In genomic region chr5:116592049-116592800, GRCm38 (mm10) we compare ENCODE assay signal across 10 mouse cellular contexts. TPM values are rescaled to one million over a fixed set of nuclear protein-coding genes. Genes with fewer than 3 reads are reported as not detected.
A peak's percentile ranks its signal among the peaks of the same experiment; 100 is the strongest.
DNase-seq lines count a peak whose midpoint lies in the region; ATAC-seq and TF ChIP-seq lines count a peak whose summit lies in the region.
"Had no signal": no experiment of that assay in that cellular context is flagged by ENCODE, and none has a peak within 500 bp of the region (broad histone marks: within the 10 kb centered on the region; RNA-seq: fewer than 3 reads in every experiment).

No protein-coding gene starts in this region.

- peaks cover 7% of the 10 kb centered on the region for H3K9me3 ChIP-seq in heart, embryonic 16.5 days (replicated peaks; ENCODE audit: control insufficient read depth, low read length)
- no peaks in the 10 kb centered on the region for H3K9me3 ChIP-seq in intestine, embryonic 15.5 days

- H3K4me2 ChIP-seq in heart, embryonic 16.5 days (ENCODE audit: low read depth, low read length), result peak overlapping the region; percentile 25
- H3K4me2 ChIP-seq in intestine, embryonic 15.5 days (replicated peaks), result peak overlapping the region; percentile 60

- no peak for DNase-seq in heart, postnatal 4 days
- DNase-seq in embryo, embryonic 11 days, result peak; percentile 81
- DNase-seq in ovary, adult 18-20 months (ENCODE audit: low spot score), result no peak
- DNase-seq in thymus, postnatal 0 days (ENCODE audit: low spot score), result no peak
- DNase-seq in heart, adult 18-20 months, result no peak

- H3K27me3 ChIP-seq in heart, embryonic 16.5 days (ENCODE audit: control insufficient read depth, insufficient read depth, low read length), result peaks cover 50% of the 10 kb centered on the region
- H3K27me3 ChIP-seq in intestine, embryonic 15.5 days (replicated peaks), result peaks cover 41% of the 10 kb centered on the region

- H3K4me3 ChIP-seq in heart, embryonic 16.5 days (ENCODE audit: low read length), result peak overlapping the region; percentile 1; the same call in 1 of the 2 replicates
- peak overlapping the region; percentile 30 for H3K4me3 ChIP-seq in intestine, embryonic 15.5 days (replicated peaks)
- peak overlapping the region; percentile 82 for H3K4me3 ChIP-seq in olfactory bulb, adult 2 months (ENCODE audit: insufficient read depth, low read depth, low read length)

- no peak for TF ChIP-seq CTCF in olfactory bulb, adult 2 months (IDR thresholded peaks at IDR 0.05; ENCODE audit: insufficient read depth, low read depth, low read length)

- no peak for TF ChIP-seq POLR2A in olfactory bulb, adult 2 months (IDR thresholded peaks at IDR 0.05; ENCODE audit: insufficient read depth, low read depth, low read length)

- no peaks in the 10 kb centered on the region for H3K4me1 ChIP-seq in heart, embryonic 16.5 days (ENCODE audit: control insufficient read depth, insufficient read depth, low read length)
- H3K4me1 ChIP-seq in intestine, embryonic 15.5 days (replicated peaks), result peaks cover 6% of the 10 kb centered on the region
- H3K4me1 ChIP-seq in olfactory bulb, adult 2 months (ENCODE audit: control insufficient read depth, insufficient read depth, low read length), result peaks cover 11% of the 10 kb centered on the region

- no peaks in the 10 kb centered on the region for H3K36me3 ChIP-seq in heart, embryonic 16.5 days (ENCODE audit: control insufficient read depth, insufficient read depth)
- no peaks in the 10 kb centered on the region for H3K36me3 ChIP-seq in intestine, embryonic 15.5 days
- H3K36me3 ChIP-seq: G1E had no signal

- no peak for ATAC-seq in heart, embryonic 16.5 days (replicated peaks; ENCODE audit: extremely low read depth, insufficient read depth, low FRiP score)
- no peak; the same call in 1 of the 2 replicates for ATAC-seq in intestine, embryonic 15.5 days

- WGBS in heart, embryonic 16.5 days, result under 1% methylated on average over 32 of the region's 32 CpGs
- 1% methylated on average over 32 of the region's 32 CpGs for WGBS in intestine, embryonic 15.5 days
- WGBS in olfactory bulb, adult 2 months, result 0% methylated on average over 32 of the region's 32 CpGs

- no peak overlapping the region for H3K9ac ChIP-seq in heart, embryonic 16.5 days (ENCODE audit: low read length)
- no peak overlapping the region for H3K9ac ChIP-seq in intestine, embryonic 15.5 days

- no peak overlapping the region for H3K27ac ChIP-seq in heart, embryonic 16.5 days (ENCODE audit: low read length)
- H3K27ac ChIP-seq in intestine, embryonic 15.5 days, result no peak overlapping the region
- peak overlapping the region; percentile 66 for H3K27ac ChIP-seq in olfactory bulb, adult 2 months (ENCODE audit: insufficient read depth, low read depth, low read length)

RNA-seq across cellular contexts. Expression of gene Srrm4, which starts 0.6 kb away (rescaled TPM):
- 0.84 and 1.3 TPM in 2 replicates for polyA plus RNA-seq in heart, embryonic 16.5 days (2015; fragmentation: Nextera tagmentation; extraction: Ambion mirVana)
- 1 to 10 TPM; 1.8 to 3.5 TPM for total RNA-seq in heart, postnatal 4 days (2021)
- polyA plus RNA-seq in intestine, embryonic 15.5 days (2015; fragmentation: Nextera tagmentation; extraction: Ambion mirVana), result 1.5 and 1.6 TPM in 2 replicates
- not detected in 2 replicates for polyA plus RNA-seq in olfactory bulb, adult 2 months (2012; ENCODE audit: insufficient read depth, insufficient read length, low replicate concordance, missing spikeins)
- 0.12 TPM in 1 of 2 replicates, not detected in the other for polyA plus RNA-seq in thymus, postnatal 0 days (2015; fragmentation: Nextera tagmentation; extraction: Ambion mirVana)
- 10 to 100 TPM in 1 of 2 experiments, 1 to 10 TPM in 1; 7.2 to 12.0 TPM for total RNA-seq in heart, adult 18-20 months (2021)
- total RNA-seq: neutrophil, adult 5-6 weeks had no signal
- polyA plus RNA-seq: G1E had no signal

Comparison
In these comparisons a context has a peak if more than half of its experiments do, and no peak if none do; other contexts are left out.
1. H3K4me3 ChIP-seq: peak in every context shown above with its lines; median percentile 82 in olfactory bulb, adult 2 months; 30 in intestine, embryonic 15.5 days; 1 in heart, embryonic 16.5 days.